Mouse (Mus musculus): ENCODE results near the gene A930033H14Rik. TPM values are rescaled to one million over a fixed set of nuclear protein-coding genes. Genes with fewer than 3 reads are reported as not detected.
A peak's percentile ranks its signal among the peaks of the same experiment; 100 is the strongest.

Gene A930033H14Rik
- polyA plus RNA-seq, 1 experiment from 2014 or later = 1.1 TPM

DNA sequence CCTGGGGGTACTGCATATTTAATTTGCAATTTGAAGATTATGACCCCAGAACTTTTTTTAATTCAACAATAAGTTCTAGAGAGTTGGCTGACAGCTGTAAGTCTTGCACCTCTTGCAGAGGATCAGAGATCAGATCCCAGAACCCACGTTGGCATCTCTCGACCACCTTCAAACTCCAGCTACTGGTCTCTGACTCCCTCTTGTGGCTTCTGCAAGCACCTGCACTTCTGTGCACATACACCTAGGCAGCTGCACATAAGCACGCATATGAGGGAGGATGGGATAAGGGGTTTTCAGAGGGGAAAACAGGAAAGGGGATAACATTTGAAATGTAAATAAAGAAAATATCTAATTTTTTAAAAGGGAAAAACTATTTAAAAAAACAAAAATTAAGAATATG lies 4.2 kb downstream of the A930033H14Rik start:
- no peak overlapping the region for H3K4me3 ChIP-seq
- no peak overlapping the region for H3K27ac ChIP-seq (replicated peaks)
- no peaks in the 10 kb centered on the region for H3K27me3 ChIP-seq (ENCODE audit: low read depth, poor library complexity, severe bottlenecking)
- no peak for DNase-seq (ENCODE audit: low spot score)
- H3K4me1 ChIP-seq = peaks cover 31% of the 10 kb centered on the region
- H3K9me3 ChIP-seq (replicated peaks) = no peaks in the 10 kb centered on the region
- 0 out of 2 replicates have a peak, but pooled peaks cover 3% of the 10 kb centered on the region for H3K36me3 ChIP-seq
- 94% methylated on average over 3 of the region's 3 CpGs for WGBS

- Histone ChIP-seq H3K4me3 (no peak overlapping the region), H3K36me3 (0 out of 2 replicates have a peak, but pooled peaks cover 3% of the 10 kb centered on the region), H3K9me3 (replicated peaks) (no peaks in the 10 kb centered on the region), H3K27ac (replicated peaks) (no peak overlapping the region), H3K4me1 (peaks cover 25% of the 10 kb centered on the region), H3K27me3 (ENCODE audit: low read depth, poor library complexity, severe bottlenecking) (no peaks in the 10 kb centered on the region)
- WGBS = 88% methylated on average over 15 of the region's 15 CpGs
- no peak for DNase-seq (ENCODE audit: low spot score)
Observed at GRCm38 (mm10) chr10:69207981-69208630, 4.8 kb downstream of the A930033H14Rik start.

DNA sequence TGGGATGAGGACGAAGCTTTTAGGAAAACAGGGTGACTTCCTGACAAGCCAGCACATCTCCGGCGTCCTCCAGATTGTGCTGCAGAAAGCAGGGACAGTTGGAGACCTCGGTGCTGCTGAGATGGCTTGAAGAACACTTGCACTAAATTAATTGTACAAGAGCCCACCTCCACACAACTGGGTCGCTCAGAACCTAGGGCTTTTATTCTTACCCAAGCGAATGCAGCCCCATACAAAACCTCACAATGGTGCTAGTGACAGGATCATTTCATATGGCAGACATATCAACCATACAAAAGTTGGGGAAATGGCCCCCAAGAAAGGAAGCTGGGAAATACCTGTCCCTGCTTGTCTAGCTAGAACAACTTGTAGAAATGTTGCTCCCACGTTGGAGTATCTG lies 5.4 kb downstream of the A930033H14Rik start:
- Histone ChIP-seq H3K36me3 (0 out of 2 replicates have a peak, but pooled peaks cover 3% of the 10 kb centered on the region), H3K27ac (replicated peaks) (no peak overlapping the region), H3K4me1 (peaks cover 25% of the 10 kb centered on the region), H3K4me3 (no peak overlapping the region), H3K27me3 (ENCODE audit: low read depth, poor library complexity, severe bottlenecking) (no peaks in the 10 kb centered on the region), H3K9me3 (replicated peaks) (no peaks in the 10 kb centered on the region)
- DNase-seq (ENCODE audit: low spot score) = no peak
- 85% methylated on average over 7 of the region's 7 CpGs for WGBS

- Histone ChIP-seq H3K9me3 (replicated peaks) (no peaks in the 10 kb centered on the region), H3K4me1 (peaks cover 13% of the 10 kb centered on the region), H3K36me3 (0 out of 2 replicates have a peak, but pooled peaks cover 3% of the 10 kb centered on the region), H3K27ac (replicated peaks) (no peak overlapping the region), H3K27me3 (ENCODE audit: low read depth, poor library complexity, severe bottlenecking) (no peaks in the 10 kb centered on the region), H3K4me3 (no peak overlapping the region)
- DNase-seq (ENCODE audit: low spot score) = no peak
- WGBS = 91% methylated on average over 6 of the region's 6 CpGs
Observed at GRCm38 (mm10) chr10:69206081-69206480, 6.8 kb downstream of the A930033H14Rik start.

- Histone ChIP-seq H3K27me3 (ENCODE audit: low read depth, poor library complexity, severe bottlenecking) (no peaks in the 10 kb centered on the region), H3K4me1 (peaks cover 13% of the 10 kb centered on the region), H3K9me3 (replicated peaks) (no peaks in the 10 kb centered on the region), H3K36me3 (no peaks in the 10 kb centered on the region), H3K27ac (replicated peaks) (peak overlapping the region; percentile 56), H3K4me3 (no peak overlapping the region)
- WGBS = 34% methylated on average over 8 of the region's 8 CpGs
- DNase-seq (ENCODE audit: low spot score) = peak; percentile 42
Observed at GRCm38 (mm10) chr10:69204677-69205400, 8.1 kb downstream of the A930033H14Rik start.

GRCm38 (mm10) chr10:69193721-69194120 lies 19.2 kb downstream of the A930033H14Rik start:
- H3K4me3 ChIP-seq = no peak overlapping the region
- no peaks in the 10 kb centered on the region for H3K4me1 ChIP-seq
- WGBS = 91% methylated on average over 10 of the region's 10 CpGs
- no peaks in the 10 kb centered on the region for H3K27me3 ChIP-seq (ENCODE audit: low read depth, poor library complexity, severe bottlenecking)
- no peaks in the 10 kb centered on the region for H3K36me3 ChIP-seq
- no peak overlapping the region for H3K27ac ChIP-seq (replicated peaks)
- no peak for DNase-seq (ENCODE audit: low spot score)
- no peaks in the 10 kb centered on the region for H3K9me3 ChIP-seq (replicated peaks)

GRCm38 (mm10) chr10:69192266-69192665 lies 20.6 kb downstream of the A930033H14Rik start:
- no peak overlapping the region for H3K27ac ChIP-seq (replicated peaks)
- no peaks in the 10 kb centered on the region for H3K27me3 ChIP-seq (ENCODE audit: low read depth, poor library complexity, severe bottlenecking)
- 91% methylated on average over 5 of the region's 5 CpGs for WGBS
- DNase-seq (ENCODE audit: low spot score) = no peak
- no peaks in the 10 kb centered on the region for H3K4me1 ChIP-seq
- H3K9me3 ChIP-seq (replicated peaks) = no peaks in the 10 kb centered on the region
- no peaks in the 10 kb centered on the region for H3K36me3 ChIP-seq
- no peak overlapping the region for H3K4me3 ChIP-seq

DNA sequence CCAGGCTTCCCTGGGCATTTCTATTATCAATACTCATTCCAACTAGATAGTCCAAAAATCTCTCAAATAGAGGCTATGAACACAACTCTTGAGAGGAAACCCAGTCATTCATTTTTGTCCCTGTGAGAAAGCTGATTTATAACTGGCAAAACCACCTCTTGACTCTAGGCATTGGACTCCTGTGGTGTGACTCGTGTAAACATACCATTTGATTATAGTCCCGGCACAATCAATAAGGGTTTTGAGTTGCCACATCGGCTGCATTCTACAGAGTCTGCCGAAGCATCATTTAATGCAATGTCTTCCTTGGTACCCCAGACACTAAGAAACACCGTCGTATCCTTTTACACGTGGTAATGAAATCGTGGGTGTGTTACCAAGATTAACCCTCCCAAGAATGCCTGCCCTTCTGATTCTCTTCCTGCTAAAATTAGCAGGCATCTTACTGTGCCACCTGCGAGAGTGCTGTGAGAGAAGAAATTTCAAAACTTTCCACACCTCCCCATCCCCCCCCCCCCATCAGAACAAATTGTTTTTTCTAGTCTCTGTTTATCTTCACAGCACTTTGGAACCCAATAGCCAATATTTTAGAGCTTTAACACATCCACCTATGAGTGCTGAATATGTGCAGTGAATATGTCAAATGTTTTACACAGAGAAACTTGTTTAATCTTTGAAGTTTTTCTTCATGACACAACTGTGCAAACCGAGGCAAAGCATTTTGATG lies 22.3 kb downstream of the A930033H14Rik start:
- no peak overlapping the region for H3K27ac ChIP-seq (replicated peaks)
- no peaks in the 10 kb centered on the region for H3K36me3 ChIP-seq
- DNase-seq (ENCODE audit: low spot score) = no peak
- no peaks in the 10 kb centered on the region for H3K27me3 ChIP-seq (ENCODE audit: low read depth, poor library complexity, severe bottlenecking)
- H3K4me3 ChIP-seq = no peak overlapping the region
- no peaks in the 10 kb centered on the region for H3K4me1 ChIP-seq
- H3K9me3 ChIP-seq (replicated peaks) = no peaks in the 10 kb centered on the region
- 86% methylated on average over 10 of the region's 10 CpGs for WGBS

GRCm38 (mm10) chr10:69187773-69188443 lies 25.0 kb downstream of the A930033H14Rik start:
- Histone ChIP-seq H3K27ac (replicated peaks) (no peak overlapping the region), H3K27me3 (ENCODE audit: low read depth, poor library complexity, severe bottlenecking) (no peaks in the 10 kb centered on the region), H3K36me3 (no peaks in the 10 kb centered on the region), H3K9me3 (replicated peaks) (0 out of 2 replicates have a peak, but pooled peaks cover 2% of the 10 kb centered on the region), H3K4me1 (no peaks in the 10 kb centered on the region), H3K4me3 (no peak overlapping the region)
- no peak for DNase-seq (ENCODE audit: low spot score)
- WGBS = 86% methylated on average over 9 of the region's 9 CpGs

DNA sequence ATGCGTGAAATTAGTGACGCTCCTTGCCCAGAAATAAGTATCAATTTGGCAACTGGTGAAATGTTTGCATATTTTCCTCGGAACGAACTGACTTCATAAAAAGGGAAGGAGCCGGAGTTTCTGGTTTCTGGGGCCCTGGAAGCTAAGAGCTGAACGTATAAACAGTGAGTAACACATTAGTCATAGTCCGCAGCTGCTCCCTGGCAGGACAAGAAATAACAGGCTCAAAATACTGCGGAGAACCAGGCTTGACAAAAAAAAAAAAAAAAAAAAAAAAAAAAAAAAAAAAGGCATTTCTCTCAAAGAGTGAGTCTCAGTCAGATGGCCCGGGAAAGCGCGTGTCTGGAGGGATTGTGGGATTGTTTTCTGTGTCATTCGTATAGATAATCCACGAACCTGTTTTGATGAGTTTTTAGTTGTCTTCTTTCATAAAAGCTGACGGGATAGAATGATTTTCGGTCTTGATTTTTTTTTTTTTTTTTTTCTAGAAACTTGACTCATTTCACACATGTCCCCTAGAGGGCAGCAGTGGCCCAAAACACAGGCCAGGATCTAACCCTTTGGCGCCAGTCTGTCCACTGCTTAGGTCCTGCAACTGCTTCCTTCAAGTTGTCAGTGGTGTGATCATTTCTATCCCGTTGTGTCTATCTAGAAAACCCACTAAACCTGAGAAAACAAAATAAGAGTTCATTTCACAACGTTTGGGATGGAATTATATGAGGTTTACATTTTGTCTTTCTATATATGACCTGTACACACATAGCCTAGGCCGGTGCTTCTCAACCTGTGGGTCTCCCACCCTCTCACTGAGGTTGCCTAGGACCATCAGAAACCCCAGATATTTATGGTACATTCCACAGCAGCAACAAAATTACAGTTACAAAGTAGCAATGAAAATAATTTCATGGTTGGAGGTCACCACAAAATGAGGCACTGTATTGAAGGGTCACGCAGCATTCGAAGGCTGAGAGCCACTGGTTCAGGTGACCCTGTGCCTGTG lies 26.7 kb downstream of the A930033H14Rik start:
- 38% methylated on average over 21 of the region's 21 CpGs for WGBS
- Histone ChIP-seq H3K27ac (replicated peaks) (no peak overlapping the region), H3K9me3 (replicated peaks) (0 out of 2 replicates have a peak, but pooled peaks cover 2% of the 10 kb centered on the region), H3K36me3 (no peaks in the 10 kb centered on the region), H3K27me3 (ENCODE audit: low read depth, poor library complexity, severe bottlenecking) (no peaks in the 10 kb centered on the region), H3K4me1 (no peaks in the 10 kb centered on the region), H3K4me3 (peak overlapping the region; percentile 38)
- peak; percentile 60 for DNase-seq (ENCODE audit: low spot score)

GRCm38 (mm10) chr10:69185431-69185830 lies 27.5 kb downstream of the A930033H14Rik start:
- no peak for DNase-seq (ENCODE audit: low spot score)
- 82% methylated on average over 4 of the region's 4 CpGs for WGBS
- Histone ChIP-seq H3K4me1 (no peaks in the 10 kb centered on the region), H3K4me3 (no peak overlapping the region), H3K36me3 (no peaks in the 10 kb centered on the region), H3K27ac (replicated peaks) (no peak overlapping the region), H3K27me3 (ENCODE audit: low read depth, poor library complexity, severe bottlenecking) (no peaks in the 10 kb centered on the region), H3K9me3 (replicated peaks) (0 out of 2 replicates have a peak, but pooled peaks cover 2% of the 10 kb centered on the region)
